Mouse (Mus musculus) MEL (cell line): ENCODE measurements around the gene Rtn4rl1.
"Not testable (repeated sequence)": the region's sequence is repeated elsewhere in the genome, so short reads cannot be mapped to it uniquely, and the experiment has no call there.

ENCODE experiments used
- CTCF ChIP-seq, 3 experiments: IDR thresholded peaks in 2 of 3; conservative IDR thresholded peaks in 1 of 3; 2 replicates each; pipeline ENCODE4 v1.5.1; 2011 to 2012; ENCODE audit warnings: low read length in 3 of 3, low read depth in 2 of 3, mild to moderate bottlenecking in 2 of 3, improper control_type of control experiment in 1 of 3, inconsistent platforms in 1 of 3, mixed read lengths in 1 of 3, moderate library complexity in 1 of 3; ENCODE audit not compliant: control insufficient read depth in 1 of 3, insufficient read depth in 1 of 3, poor library complexity in 1 of 3, severe bottlenecking in 1 of 3
- E2F4 ChIP-seq: IDR thresholded peaks from 2 replicates; pipeline ENCODE4 v1.6.1; 2011; ENCODE audit warnings: low read depth, low read length, improper control_type of control experiment, borderline replicate concordance

GRCm38 (mm10) chr11:75283784-75284183, 90.2 kb downstream of the Rtn4rl1 start:
- TF ChIP-seq CTCF (IDR thresholded peaks at IDR 0.05 in 2 of 3, conservative IDR thresholded peaks at IDR 0.05 in 1 of 3; ENCODE audit: control insufficient read depth in 1 of 3, insufficient read depth in 1 of 3, low read depth in 2 of 3, low read length in 3 of 3, poor library complexity in 1 of 3, severe bottlenecking in 1 of 3), result peak in 1 of 3 experiments; percentile 54; a peak in 2 of 6 replicates
- not testable (repeated sequence) for TF ChIP-seq E2F4
